Mouse (Mus musculus) C2C12 (cell line): ENCODE measurements at regions not wholly inside any gene's neighbourhood (a gene's known extent, or its start where the extent isn't known, plus 50 kb on each side); places are given as distances from the start of the nearest gene placed in this dataset.

Experiments
- CEBPB ChIP-seq: IDR thresholded peaks from one replicate; pipeline ENCODE4 v1.6.1; 2011; ENCODE audit warnings: low read depth, mild to moderate bottlenecking, control low read depth, moderate library complexity
- CTCF ChIP-seq: IDR thresholded peaks from one replicate; pipeline ENCODE4 v1.5.1; 2011; ENCODE audit not compliant: control insufficient read depth, insufficient read depth, insufficient read length

DNA sequence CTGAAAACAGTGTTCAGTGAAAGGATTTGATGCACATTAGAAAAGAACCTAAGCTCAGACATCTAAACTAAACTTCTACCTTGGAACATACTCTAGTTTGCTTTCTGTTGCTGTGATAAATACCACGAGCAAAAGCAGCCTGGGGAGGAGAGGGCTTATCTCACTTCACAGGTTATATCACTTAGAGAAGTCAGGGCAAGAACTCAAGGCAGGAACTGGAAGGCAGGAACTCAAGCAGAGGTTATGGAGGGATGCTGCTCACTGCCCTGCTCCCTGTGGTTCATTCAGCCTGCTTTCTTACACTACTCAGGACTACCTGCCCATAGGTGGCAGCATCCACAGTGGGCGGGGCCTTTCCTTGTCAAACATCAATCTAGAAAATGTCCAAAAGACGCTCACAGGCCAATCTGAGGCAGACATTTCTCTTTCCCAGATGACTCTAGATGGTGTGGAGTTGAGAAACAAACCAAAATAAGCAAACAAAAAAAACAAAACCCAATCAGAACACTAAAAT, 101.5 kb downstream of the Hes1 start:
- TF ChIP-seq CTCF: no peak
- no peak for TF ChIP-seq CEBPB
